In the genomic region with DNA sequence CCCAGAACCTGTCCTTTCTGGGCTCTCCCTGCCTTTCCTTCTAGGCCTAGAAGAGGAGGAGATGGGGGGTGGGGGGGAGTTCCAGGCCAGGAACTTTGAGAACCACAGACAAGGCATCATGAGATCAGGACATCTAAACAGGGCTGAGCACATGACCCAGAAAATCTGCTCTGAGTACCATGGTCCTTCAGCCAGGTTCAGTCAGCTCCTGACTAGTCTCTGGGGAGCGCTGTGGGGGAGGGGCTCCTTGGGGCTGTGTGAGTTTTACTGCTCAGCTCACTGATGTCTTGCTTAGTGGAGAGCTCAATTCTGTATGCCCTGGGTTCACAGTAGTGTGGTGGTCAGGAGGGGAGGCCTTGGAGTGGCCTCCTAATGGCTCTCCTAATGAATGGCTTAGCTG, we compare ENCODE assay signal across 16 mouse cellular contexts. TPM values are rescaled to one million over a fixed set of nuclear protein-coding genes. Genes with fewer than 3 reads are reported as not detected.
DNase-seq lines count a peak whose midpoint lies in the region; ATAC-seq and TF ChIP-seq lines count a peak whose summit lies in the region.
"Had no signal": no experiment of that assay in that cellular context is flagged by ENCODE, and none has a peak within 500 bp of the region (broad histone marks: within the 10 kb centered on the region; RNA-seq: fewer than 3 reads in every experiment).

No protein-coding gene starts in this region.

- H3K27me3 ChIP-seq in intestine, embryonic 14.5 days (replicated peaks; ENCODE audit: control insufficient read depth, insufficient read depth, low read length), result no peaks in the 10 kb centered on the region
- no peaks in the 10 kb centered on the region for H3K27me3 ChIP-seq in intestine, postnatal 0 days (replicated peaks; ENCODE audit: control insufficient read depth, insufficient read depth, low read length)
- H3K27me3 ChIP-seq in neural tube, embryonic 12.5 days (replicated peaks), result no peaks in the 10 kb centered on the region
- no peaks in the 10 kb centered on the region for H3K27me3 ChIP-seq in limb, embryonic 11.5 days (ENCODE audit: control insufficient read depth, insufficient read depth, low read length)
- H3K27me3 ChIP-seq: limb, embryonic 13.5 days; liver, embryonic 15.5 days; midbrain, embryonic 12.5 days had no signal

- no peak overlapping the region for H3K4me3 ChIP-seq in intestine, embryonic 14.5 days (ENCODE audit: low read depth, low read length)
- H3K4me3 ChIP-seq in intestine, postnatal 0 days (ENCODE audit: low read depth, low read length), result no peak overlapping the region
- no peak overlapping the region for H3K4me3 ChIP-seq in neural tube, embryonic 12.5 days
- no peak overlapping the region for H3K4me3 ChIP-seq in limb, embryonic 11.5 days (ENCODE audit: low read depth, low read length)
- H3K4me3 ChIP-seq: limb, embryonic 13.5 days; liver, embryonic 15.5 days; midbrain, embryonic 12.5 days had no signal

- no peaks in the 10 kb centered on the region for H3K9me3 ChIP-seq in intestine, embryonic 14.5 days (ENCODE audit: control insufficient read depth, low read length)
- no peaks in the 10 kb centered on the region for H3K9me3 ChIP-seq in intestine, postnatal 0 days (ENCODE audit: control insufficient read depth)
- no peaks in the 10 kb centered on the region for H3K9me3 ChIP-seq in neural tube, embryonic 12.5 days
- H3K9me3 ChIP-seq in limb, embryonic 11.5 days (ENCODE audit: control insufficient read depth, low read length), result no peaks in the 10 kb centered on the region
- H3K9me3 ChIP-seq: limb, embryonic 13.5 days; liver, embryonic 15.5 days; midbrain, embryonic 12.5 days had no signal

- DNase-seq in cerebellum, postnatal 10 days, result peak; percentile 21 to 37
- no peak for DNase-seq in cerebellum, adult 9-10 months
- no peak for DNase-seq in intestine, embryonic 14.5 days (ENCODE audit: low spot score)
- no peak for DNase-seq in neural tube, embryonic 10.5 days (ENCODE audit: extremely low spot score, low spot score)
- DNase-seq in limb, embryonic 11.5 days (ENCODE audit: low spot score), result peak; percentile 58
- no peak for DNase-seq in urinary bladder, adult 2 months (ENCODE audit: low spot score)
- DNase-seq: cerebellum, adult 18-20 months; gastrocnemius, postnatal 10 days; layer of hippocampus, postnatal 36 days; thymus, adult 18-20 months had no signal

- no peaks in the 10 kb centered on the region for H3K36me3 ChIP-seq in intestine, embryonic 14.5 days (ENCODE audit: control insufficient read depth, insufficient read depth, low read length)
- H3K36me3 ChIP-seq in intestine, postnatal 0 days (ENCODE audit: control insufficient read depth, insufficient read depth), result no peaks in the 10 kb centered on the region; the same call in 1 of the 2 replicates
- H3K36me3 ChIP-seq in neural tube, embryonic 12.5 days, result no peaks in the 10 kb centered on the region
- no peaks in the 10 kb centered on the region for H3K36me3 ChIP-seq in limb, embryonic 11.5 days (ENCODE audit: control insufficient read depth, insufficient read depth, low read length)
- H3K36me3 ChIP-seq: limb, embryonic 13.5 days; liver, embryonic 15.5 days; midbrain, embryonic 12.5 days had no signal

- ATAC-seq in intestine, embryonic 14.5 days (replicated peaks; ENCODE audit: low FRiP score, low TSS enrichment, low read depth), result 0 out of 2 replicates have a peak, but pooled peaks have one; percentile 14
- ATAC-seq in intestine, postnatal 0 days, result no peak
- 0 out of 2 replicates have a peak, but pooled peaks have one; percentile 18 for ATAC-seq in neural tube, embryonic 12.5 days (ENCODE audit: low FRiP score, low read depth)
- ATAC-seq in limb, embryonic 11.5 days (ENCODE audit: insufficient number of reproducible peaks, low FRiP score, low TSS enrichment, low read depth), result no peak

- 81% methylated on average over 1 of the region's 1 CpGs for WGBS in intestine, embryonic 14.5 days
- WGBS in intestine, postnatal 0 days, result 81% methylated on average over 1 of the region's 1 CpGs
- WGBS in neural tube, embryonic 12.5 days, result 44% methylated on average over 1 of the region's 1 CpGs
- 75% methylated on average over 1 of the region's 1 CpGs for WGBS in limb, embryonic 11.5 days

- H3K9ac ChIP-seq in intestine, embryonic 14.5 days (ENCODE audit: low read length), result no peak overlapping the region
- no peak overlapping the region for H3K9ac ChIP-seq in intestine, postnatal 0 days (ENCODE audit: low read depth, low read length)
- H3K9ac ChIP-seq in neural tube, embryonic 12.5 days, result no peak overlapping the region
- no peak overlapping the region for H3K9ac ChIP-seq in limb, embryonic 11.5 days (ENCODE audit: low read length)
- H3K9ac ChIP-seq: limb, embryonic 13.5 days; liver, embryonic 15.5 days; midbrain, embryonic 12.5 days had no signal

- peaks cover 12% of the 10 kb centered on the region for H3K4me1 ChIP-seq in intestine, embryonic 14.5 days (replicated peaks; ENCODE audit: control insufficient read depth, insufficient read depth, low read length)
- peaks cover 2% of the 10 kb centered on the region; the same call in 1 of the 2 replicates for H3K4me1 ChIP-seq in intestine, postnatal 0 days (replicated peaks; ENCODE audit: control insufficient read depth, insufficient read depth, low read length)
- H3K4me1 ChIP-seq in neural tube, embryonic 12.5 days, result peaks cover 5% of the 10 kb centered on the region; the same call in 1 of the 2 replicates
- peaks cover 24% of the 10 kb centered on the region; the same call in 1 of the 2 replicates for H3K4me1 ChIP-seq in limb, embryonic 11.5 days (ENCODE audit: control insufficient read depth, insufficient read depth, low read length)

- no peak for TF ChIP-seq CTCF in intestine, postnatal 0 days (IDR thresholded peaks at IDR 0.05; ENCODE audit: low read depth)

- H3K4me2 ChIP-seq in intestine, embryonic 14.5 days (ENCODE audit: low read length), result no peak overlapping the region
- no peak overlapping the region for H3K4me2 ChIP-seq in intestine, postnatal 0 days (replicated peaks; ENCODE audit: low read depth)
- no peak overlapping the region for H3K4me2 ChIP-seq in neural tube, embryonic 12.5 days (replicated peaks)
- no peak overlapping the region for H3K4me2 ChIP-seq in limb, embryonic 11.5 days (ENCODE audit: low read depth, severe bottlenecking)
- H3K4me2 ChIP-seq: heart, embryonic 11.5 days; limb, embryonic 13.5 days; liver, embryonic 15.5 days; midbrain, embryonic 12.5 days had no signal

- no peak overlapping the region for H3K27ac ChIP-seq in intestine, embryonic 14.5 days (ENCODE audit: low read depth)
- no peak overlapping the region for H3K27ac ChIP-seq in intestine, postnatal 0 days (ENCODE audit: low read depth, low read length)
- no peak overlapping the region for H3K27ac ChIP-seq in neural tube, embryonic 12.5 days
- H3K27ac ChIP-seq in limb, embryonic 11.5 days (replicated peaks; ENCODE audit: low read depth, low read length), result no peak overlapping the region
- H3K27ac ChIP-seq: limb, embryonic 13.5 days; liver, embryonic 15.5 days; midbrain, embryonic 12.5 days had no signal

RNA-seq across cellular contexts. Expression of a gene that starts 43.5 kb away (rescaled TPM):
- polyA plus RNA-seq in intestine, embryonic 14.5 days (2014; fragmentation: Nextera tagmentation; extraction: Ambion mirVana), result 26.7 and 26.8 TPM in 2 replicates
- polyA plus RNA-seq in intestine, postnatal 0 days (2015; fragmentation: Nextera tagmentation; extraction: Ambion mirVana), result 7.0 and 7.2 TPM in 2 replicates
- 16.2 and 16.8 TPM in 2 replicates for polyA plus RNA-seq in neural tube, embryonic 12.5 days (2016; fragmentation: Nextera tagmentation; extraction: Ambion mirVana)
- polyA plus RNA-seq in limb, embryonic 11.5 days (2014; fragmentation: Nextera tagmentation; extraction: Ambion mirVana), result 35.0 and 37.9 TPM in 2 replicates
- 47.4 and 48.6 TPM in 2 replicates for polyA plus RNA-seq in urinary bladder, adult 2 months (2012; rRNA removed)

Comparison
In these comparisons a context has a peak if more than half of its experiments do, and no peak if none do; other contexts are left out.
1. DNase-seq: peak in cerebellum, postnatal 10 days (2 of 2) and limb, embryonic 11.5 days (single experiment); none in cerebellum, adult 9-10 months (single experiment), intestine, embryonic 14.5 days (single experiment), neural tube, embryonic 10.5 days (single experiment) and urinary bladder, adult 2 months (single experiment).
2. ATAC-seq: peak in intestine, embryonic 14.5 days (single experiment) and neural tube, embryonic 12.5 days (single experiment); none in intestine, postnatal 0 days (single experiment) and limb, embryonic 11.5 days (single experiment).